ENCODE assay signal across 16 mouse cellular contexts in the genomic region with DNA sequence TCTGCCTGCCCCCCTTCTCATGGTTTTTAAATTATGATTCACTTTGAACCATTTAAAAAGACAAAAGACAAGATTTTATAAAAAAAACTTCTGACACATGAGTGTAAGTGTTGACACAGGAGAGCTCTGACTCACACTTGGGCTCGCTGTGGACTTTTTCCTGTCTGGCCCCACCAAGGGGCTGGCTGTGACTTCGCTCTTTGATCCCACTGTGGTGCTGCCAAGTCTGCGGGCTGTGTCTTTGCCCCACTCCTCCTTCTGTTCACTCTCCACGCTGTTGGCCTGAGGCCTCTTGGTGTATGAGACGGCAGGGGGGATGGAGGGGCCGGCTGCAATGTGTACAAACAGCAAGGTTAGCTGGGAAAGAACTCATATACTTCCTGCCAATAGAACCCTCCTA. TPM values are rescaled to one million over a fixed set of nuclear protein-coding genes. Genes with fewer than 3 reads are reported as not detected.
DNase-seq lines count a peak whose midpoint lies in the region; ATAC-seq and TF ChIP-seq lines count a peak whose summit lies in the region.
"Had no signal": no experiment of that assay in that cellular context is flagged by ENCODE, and none has a peak within 500 bp of the region (broad histone marks: within the 10 kb centered on the region; RNA-seq: fewer than 3 reads in every experiment).

No protein-coding gene starts in this region.

- no peaks in the 10 kb centered on the region for H3K27me3 ChIP-seq in hindbrain, postnatal 0 days (ENCODE audit: insufficient read depth, low read length)
- H3K27me3 ChIP-seq in hindbrain, embryonic 11.5 days (ENCODE audit: control insufficient read depth, insufficient read depth, low read length): no peaks in the 10 kb centered on the region
- no peaks in the 10 kb centered on the region for H3K27me3 ChIP-seq in stomach, embryonic 16.5 days (ENCODE audit: control insufficient read depth, insufficient read depth, low read length)
- H3K27me3 ChIP-seq in limb, embryonic 10.5 days (ENCODE audit: low read depth, poor library complexity, severe bottlenecking): no peaks in the 10 kb centered on the region
- H3K27me3 ChIP-seq: limb, embryonic 13.5 days had no signal

- H3K9me3 ChIP-seq in hindbrain, postnatal 0 days (ENCODE audit: low read length): no peaks in the 10 kb centered on the region
- no peaks in the 10 kb centered on the region for H3K9me3 ChIP-seq in hindbrain, embryonic 11.5 days (ENCODE audit: control insufficient read depth, low read length)
- no peaks in the 10 kb centered on the region for H3K9me3 ChIP-seq in stomach, embryonic 16.5 days (replicated peaks; ENCODE audit: control insufficient read depth, low read length)
- no peaks in the 10 kb centered on the region for H3K9me3 ChIP-seq in limb, embryonic 10.5 days (replicated peaks)
- H3K9me3 ChIP-seq: limb, embryonic 13.5 days had no signal

- H3K4me1 ChIP-seq in hindbrain, postnatal 0 days (ENCODE audit: insufficient read depth, low read length): no peaks in the 10 kb centered on the region
- no peaks in the 10 kb centered on the region for H3K4me1 ChIP-seq in hindbrain, embryonic 11.5 days (replicated peaks; ENCODE audit: control insufficient read depth, insufficient read depth, low read length)
- peaks cover 3% of the 10 kb centered on the region; the same call in 1 of the 2 replicates for H3K4me1 ChIP-seq in lung, adult 2 months (ENCODE audit: control insufficient read depth, insufficient read depth, low read length)
- H3K4me1 ChIP-seq in stomach, embryonic 16.5 days (ENCODE audit: control insufficient read depth, insufficient read depth, low read length): 0 out of 2 replicates have a peak, but pooled peaks cover 3% of the 10 kb centered on the region
- no peaks in the 10 kb centered on the region for H3K4me1 ChIP-seq in limb, embryonic 10.5 days
- H3K4me1 ChIP-seq: limb, embryonic 13.5 days had no signal

- no peak overlapping the region for H3K27ac ChIP-seq in hindbrain, postnatal 0 days
- H3K27ac ChIP-seq in hindbrain, embryonic 11.5 days (ENCODE audit: low read depth, low read length): no peak overlapping the region
- H3K27ac ChIP-seq in stomach, embryonic 16.5 days (ENCODE audit: low read length): no peak overlapping the region
- H3K27ac ChIP-seq in limb, embryonic 10.5 days: no peak overlapping the region
- H3K27ac ChIP-seq: limb, embryonic 13.5 days had no signal

- H3K4me3 ChIP-seq in hindbrain, postnatal 0 days (ENCODE audit: low read length): no peak overlapping the region
- no peak overlapping the region for H3K4me3 ChIP-seq in hindbrain, embryonic 11.5 days (ENCODE audit: low read depth, low read length)
- H3K4me3 ChIP-seq in lung, adult 2 months (replicated peaks; ENCODE audit: extremely low read depth, low read depth, low read length): no peak overlapping the region
- H3K4me3 ChIP-seq in stomach, embryonic 16.5 days (replicated peaks; ENCODE audit: low read length): no peak overlapping the region
- no peak overlapping the region for H3K4me3 ChIP-seq in limb, embryonic 10.5 days
- H3K4me3 ChIP-seq: limb, embryonic 13.5 days had no signal

- WGBS in hindbrain, postnatal 0 days: 45% methylated on average over 6 of the region's 6 CpGs
- 74% methylated on average over 6 of the region's 6 CpGs for WGBS in hindbrain, embryonic 11.5 days
- 26% methylated on average over 6 of the region's 6 CpGs for WGBS in lung, adult 2 months
- whole genome bisulfite sequencing in stomach, embryonic 16.5 days: 57% methylated on average over 6 of the region's 6 CpGs
- WGBS in limb, embryonic 10.5 days: 91% methylated on average over 6 of the region's 6 CpGs

- peak; percentile 34 to 61 for DNase-seq in cerebellum, postnatal 10 days
- DNase-seq in cerebellum, adult 18-20 months: no peak
- DNase-seq in hindbrain, postnatal 0 days (ENCODE audit: low spot score): no peak
- DNase-seq in hindbrain, embryonic 11.5 days (ENCODE audit: low spot score): no peak
- DNase-seq in lung, postnatal 14 days: peak; percentile 23
- no peak for DNase-seq in lung, adult 2 months
- no peak for DNase-seq in limb, embryonic 10.5 days (ENCODE audit: low spot score)
- DNase-seq: B cell, adult 2 months; cerebellum, adult 8-10 months; gastrocnemius, postnatal 14 days; layer of hippocampus, postnatal 36 days; right cerebral cortex, postnatal 14 days; thymus, postnatal 25 days had no signal

- no peak overlapping the region for H3K9ac ChIP-seq in hindbrain, postnatal 0 days (replicated peaks; ENCODE audit: low read length)
- H3K9ac ChIP-seq in hindbrain, embryonic 11.5 days (ENCODE audit: low read depth, low read length): no peak overlapping the region
- H3K9ac ChIP-seq in stomach, embryonic 16.5 days (ENCODE audit: low read length): no peak overlapping the region
- H3K9ac ChIP-seq: limb, embryonic 13.5 days had no signal

- H3K36me3 ChIP-seq in hindbrain, postnatal 0 days (ENCODE audit: insufficient read depth, low read length): peaks cover 41% of the 10 kb centered on the region
- H3K36me3 ChIP-seq in hindbrain, embryonic 11.5 days (ENCODE audit: control insufficient read depth, insufficient read depth, low read length): no peaks in the 10 kb centered on the region
- H3K36me3 ChIP-seq in stomach, embryonic 16.5 days (ENCODE audit: control insufficient read depth, insufficient read depth, low read length): peaks cover 3% of the 10 kb centered on the region; the same call in 1 of the 2 replicates
- H3K36me3 ChIP-seq in limb, embryonic 10.5 days: peaks cover 54% of the 10 kb centered on the region

- no peak overlapping the region for H3K4me2 ChIP-seq in hindbrain, postnatal 0 days (ENCODE audit: low read depth, low read length)
- H3K4me2 ChIP-seq in hindbrain, embryonic 11.5 days (replicated peaks; ENCODE audit: low read depth, low read length): no peak overlapping the region
- no peak overlapping the region for H3K4me2 ChIP-seq in stomach, embryonic 16.5 days (ENCODE audit: low read depth, low read length)
- H3K4me2 ChIP-seq: limb, embryonic 13.5 days had no signal

- TF ChIP-seq POLR2A in lung, adult 2 months (IDR thresholded peaks at IDR 0.05; ENCODE audit: borderline replicate concordance, extremely low read depth, low read depth, low read length): no peak

- no peak for TF ChIP-seq CTCF in hindbrain, postnatal 0 days (IDR thresholded peaks at IDR 0.05; ENCODE audit: low read depth)
- TF ChIP-seq CTCF in lung, adult 2 months (IDR thresholded peaks at IDR 0.05; ENCODE audit: insufficient read depth, low read length): no peak

- ATAC-seq in hindbrain, postnatal 0 days: peak; percentile 45; the same call in 1 of the 2 replicates
- ATAC-seq in hindbrain, embryonic 11.5 days (ENCODE audit: low FRiP score): no peak
- ATAC-seq in stomach, embryonic 16.5 days (ENCODE audit: insufficient read depth, low FRiP score): peak; percentile 80; the same call in 1 of the 2 replicates

RNA-seq across cellular contexts. Expression of gene C130074G19Rik, which starts 28.8 kb away (rescaled TPM):
- 4.2 and 6.6 TPM in 2 replicates for total RNA-seq in hindbrain, postnatal 0 days (2014; rRNA removed)
- polyA plus RNA-seq in hindbrain, postnatal 0 days (2015; fragmentation: Nextera tagmentation; extraction: Ambion mirVana): 1.1 TPM in 2 replicates
- polyA plus RNA-seq in hindbrain, embryonic 11.5 days (2014; fragmentation: Nextera tagmentation; extraction: Ambion mirVana): 0.86 and 0.96 TPM in 2 replicates
- 23.9 and 31.7 TPM in 2 replicates for polyA plus RNA-seq in lung, adult 2 months (2012; rRNA removed)
- polyA plus RNA-seq in stomach, embryonic 16.5 days (2015; fragmentation: Nextera tagmentation; extraction: Ambion mirVana): 1.5 and 2.2 TPM in 2 replicates
- polyA plus RNA-seq in limb, embryonic 10.5 days (2016; fragmentation: Nextera tagmentation; extraction: Ambion mirVana): 0.48 and 0.64 TPM in 2 replicates
- total RNA-seq: megakaryocyte progenitor cell, adult 5-6 weeks had no signal

Comparison
In these comparisons a context has a peak if more than half of its experiments do, and no peak if none do; other contexts are left out.
1. DNase-seq: peak in cerebellum, postnatal 10 days (2 of 2) and lung, postnatal 14 days (single experiment); none in cerebellum, adult 18-20 months (0 of 2), hindbrain, postnatal 0 days (single experiment), hindbrain, embryonic 11.5 days (single experiment), lung, adult 2 months (single experiment) and limb, embryonic 10.5 days (single experiment).